26 mouse cellular contexts compared by ENCODE assay signal in the genomic region with DNA sequence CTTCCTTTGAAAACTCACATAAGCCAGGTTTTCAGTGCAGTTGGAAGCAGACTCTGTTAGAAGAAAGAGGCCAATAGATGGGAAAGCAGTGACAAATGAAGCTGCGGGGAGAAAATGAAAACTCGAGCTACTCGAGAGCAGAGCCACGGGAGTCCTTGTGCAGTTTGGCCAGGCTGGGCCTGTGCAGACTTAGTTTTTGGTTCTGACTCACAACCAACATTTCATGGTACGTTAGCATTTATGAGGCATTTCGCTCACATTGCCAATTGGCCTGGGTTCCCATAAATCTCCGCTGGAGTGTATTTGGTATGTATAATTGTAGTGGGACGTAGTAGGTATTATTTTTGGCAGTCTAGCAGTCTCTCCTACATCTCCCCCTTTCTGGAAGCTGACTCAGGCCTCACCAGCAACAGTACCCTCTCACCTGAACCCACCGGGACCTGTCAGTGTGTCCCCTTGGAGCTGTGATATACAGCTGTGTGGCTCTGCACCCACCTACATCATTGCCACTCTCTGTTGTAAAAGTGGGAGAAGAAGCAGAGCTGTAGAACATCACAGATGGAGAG. TPM values are rescaled to one million over a fixed set of nuclear protein-coding genes. Genes with fewer than 3 reads are reported as not detected.
A peak's percentile ranks its signal among the peaks of the same experiment; 100 is the strongest.
DNase-seq lines count a peak whose midpoint lies in the region; ATAC-seq and TF ChIP-seq lines count a peak whose summit lies in the region.
"Had no signal": no experiment of that assay in that cellular context is flagged by ENCODE, and none has a peak within 500 bp of the region (broad histone marks: within the 10 kb centered on the region; RNA-seq: fewer than 3 reads in every experiment).

No protein-coding gene starts in this region.

- 0 out of 2 replicates have a peak, but pooled peaks have one; percentile 12 for ATAC-seq in hindbrain, postnatal 0 days
- ATAC-seq in hindbrain, embryonic 12.5 days (ENCODE audit: low FRiP score): no peak
- ATAC-seq in limb, embryonic 13.5 days (ENCODE audit: low FRiP score, low read depth): peak; percentile 84
- ATAC-seq: CD4-positive, CD25-positive, alpha-beta regulatory T cell, adult 4 months; inflammation-experienced regulatory T-cells, adult 6 months had no signal

- no peak overlapping the region for H3K4me2 ChIP-seq in hindbrain, postnatal 0 days (ENCODE audit: low read depth, low read length)
- H3K4me2 ChIP-seq in hindbrain, embryonic 12.5 days (replicated peaks): no peak overlapping the region
- no peak overlapping the region for H3K4me2 ChIP-seq in limb, embryonic 13.5 days (replicated peaks)
- H3K4me2 ChIP-seq: embryonic facial prominence, embryonic 13.5 days; forebrain, embryonic 12.5 days; heart, embryonic 11.5 days; lung, embryonic 14.5 days; neural tube, embryonic 13.5 days had no signal

- H3K4me1 ChIP-seq in hindbrain, postnatal 0 days (ENCODE audit: insufficient read depth, low read length): 0 out of 2 replicates have a peak, but pooled peaks cover 6% of the 10 kb centered on the region
- peaks cover 6% of the 10 kb centered on the region for H3K4me1 ChIP-seq in hindbrain, embryonic 12.5 days
- peaks cover 31% of the 10 kb centered on the region for H3K4me1 ChIP-seq in limb, embryonic 13.5 days

- no peak for TF ChIP-seq CTCF in hindbrain, postnatal 0 days (IDR thresholded peaks at IDR 0.05; ENCODE audit: low read depth)

- 46% methylated on average over 9 of the region's 9 CpGs for WGBS in hindbrain, postnatal 0 days
- 75% methylated on average over 9 of the region's 9 CpGs for WGBS in hindbrain, embryonic 12.5 days
- 31% methylated on average over 9 of the region's 9 CpGs for WGBS in limb, embryonic 13.5 days

- no peaks in the 10 kb centered on the region for H3K36me3 ChIP-seq in hindbrain, postnatal 0 days (ENCODE audit: insufficient read depth, low read length)
- no peaks in the 10 kb centered on the region for H3K36me3 ChIP-seq in hindbrain, embryonic 12.5 days
- H3K36me3 ChIP-seq in limb, embryonic 13.5 days: no peaks in the 10 kb centered on the region
- H3K36me3 ChIP-seq: embryonic facial prominence, embryonic 13.5 days; forebrain, embryonic 12.5 days; G1E; midbrain, embryonic 10.5 days; neural tube, embryonic 13.5 days had no signal

- H3K27ac ChIP-seq in hindbrain, postnatal 0 days: no peak overlapping the region
- H3K27ac ChIP-seq in hindbrain, embryonic 12.5 days: no peak overlapping the region
- no peak overlapping the region; the same call in 1 of the 2 replicates for H3K27ac ChIP-seq in limb, embryonic 13.5 days
- H3K27ac ChIP-seq: embryonic facial prominence, embryonic 13.5 days; forebrain, embryonic 12.5 days; layer of hippocampus, adult 2 months; midbrain, embryonic 10.5 days; neural tube, embryonic 13.5 days had no signal

- DNase-seq in hindbrain, postnatal 0 days (ENCODE audit: low spot score): peak; percentile 44
- peak; percentile 6 for DNase-seq in 3134 (ENCODE audit: extremely low read depth, insufficient read length, low spot score)
- peak; percentile 25 for DNase-seq in Muller cell, postnatal 12 days (ENCODE audit: inconsistent ontology term)
- DNase-seq in spleen, adult 18-20 months: no peak
- DNase-seq in heart, adult 8-10 months (ENCODE audit: low spot score): no peak
- DNase-seq: adrenal gland, adult 8-10 months; cerebellum, adult 18-20 months; gastrocnemius, postnatal 36 days; kidney, postnatal 10 days; lung, embryonic 14.5 days; lung, postnatal 4 days; right cerebral cortex, postnatal 25 days; thymus, adult 18-20 months had no signal

- H3K9ac ChIP-seq in hindbrain, postnatal 0 days (replicated peaks; ENCODE audit: low read length): no peak overlapping the region
- no peak overlapping the region for H3K9ac ChIP-seq in hindbrain, embryonic 12.5 days
- H3K9ac ChIP-seq in limb, embryonic 13.5 days: no peak overlapping the region
- H3K9ac ChIP-seq: embryonic facial prominence, embryonic 13.5 days; forebrain, embryonic 12.5 days; lung, embryonic 14.5 days; neural tube, embryonic 13.5 days had no signal

- H3K9me3 ChIP-seq in hindbrain, postnatal 0 days (ENCODE audit: low read length): no peaks in the 10 kb centered on the region
- H3K9me3 ChIP-seq in hindbrain, embryonic 12.5 days (replicated peaks): no peaks in the 10 kb centered on the region
- H3K9me3 ChIP-seq in limb, embryonic 13.5 days: no peaks in the 10 kb centered on the region
- H3K9me3 ChIP-seq: embryonic facial prominence, embryonic 13.5 days; forebrain, embryonic 12.5 days; G1E; midbrain, embryonic 10.5 days; neural tube, embryonic 13.5 days had no signal

- H3K27me3 ChIP-seq in hindbrain, postnatal 0 days (ENCODE audit: insufficient read depth, low read length): peaks cover 9% of the 10 kb centered on the region; the same call in 1 of the 2 replicates
- H3K27me3 ChIP-seq in hindbrain, embryonic 12.5 days: peaks cover 22% of the 10 kb centered on the region
- peaks cover 23% of the 10 kb centered on the region; the same call in 1 of the 2 replicates for H3K27me3 ChIP-seq in limb, embryonic 13.5 days

- no peak overlapping the region for H3K4me3 ChIP-seq in hindbrain, postnatal 0 days (ENCODE audit: low read length)
- no peak overlapping the region for H3K4me3 ChIP-seq in hindbrain, embryonic 12.5 days
- no peak overlapping the region for H3K4me3 ChIP-seq in limb, embryonic 13.5 days
- H3K4me3 ChIP-seq: embryonic facial prominence, embryonic 13.5 days; forebrain, embryonic 12.5 days; layer of hippocampus, adult 2 months; midbrain, embryonic 10.5 days; neural tube, embryonic 13.5 days had no signal

RNA-seq across cellular contexts. Expression of a gene that starts 3.3 kb away (rescaled TPM):
- total RNA-seq in hindbrain, postnatal 0 days (2014; rRNA removed): not detected in 2 replicates
- polyA plus RNA-seq in hindbrain, postnatal 0 days (2015; fragmentation: Nextera tagmentation; extraction: Ambion mirVana): 0.11 and 0.15 TPM in 2 replicates
- 0.13 and 0.14 TPM in 2 replicates for polyA plus RNA-seq in hindbrain, embryonic 12.5 days (2016; fragmentation: Nextera tagmentation; extraction: Ambion mirVana)
- polyA plus RNA-seq in limb, embryonic 13.5 days (2015; fragmentation: Nextera tagmentation; extraction: Ambion mirVana): 0.45 and 0.68 TPM in 2 replicates
- 1 to 10 TPM; 2.2 to 3.0 (median 2.6) TPM for total RNA-seq in heart, adult 8-10 months (2022)
- total RNA-seq: G1E; gastrocnemius, postnatal 36 days; layer of hippocampus, adult 2 months; left cerebral cortex, adult 18-20 months had no signal
- polyA plus RNA-seq: CD4-positive, CD25-positive, alpha-beta regulatory T cell, adult 4 months; cortical plate, adult 2 months; forebrain, embryonic 12.5 days; G1E; inflammation-experienced regulatory T-cells, adult 6 months; neural tube, embryonic 13.5 days had no signal

Comparison
In these comparisons a context has a peak if more than half of its experiments do, and no peak if none do; other contexts are left out.
1. DNase-seq: peak in hindbrain, postnatal 0 days (single experiment), 3134 (single experiment) and Muller cell, postnatal 12 days (single experiment); none in spleen, adult 18-20 months (0 of 2) and heart, adult 8-10 months (single experiment).